Mouse (Mus musculus) megakaryocyte, embryonic 14.5 days (primary cell): ENCODE data around the gene Apex1. TPM values are rescaled to one million over a fixed set of nuclear protein-coding genes. Genes with fewer than 3 reads are reported as not detected.

Experiments
- H3K27me3 ChIP-seq: replicated peaks from 2 replicates; pipeline ENCODE3; 2012; ENCODE audit warnings: inconsistent platforms
- H3K36me3 ChIP-seq: replicated peaks from 2 replicates; pipeline ENCODE3; 2012; ENCODE audit warnings: low read length, inconsistent platforms, mixed read lengths
- H3K4me1 ChIP-seq: 2 replicates; pipeline ENCODE4 v1.6.1; 2012; ENCODE audit warnings: inconsistent platforms
- H3K4me3 ChIP-seq: replicated peaks from 2 replicates; pipeline ENCODE3; 2012; ENCODE audit warnings: moderate library complexity, mild to moderate bottlenecking, inconsistent platforms
- H3K9me3 ChIP-seq: 2 replicates; pipeline ENCODE4 v1.6.1; 2012; ENCODE audit warnings: inconsistent platforms
- FLI1 ChIP-seq: IDR thresholded peaks from 2 replicates; pipeline ENCODE4 v1.6.1; 2012; ENCODE audit warnings: low read length, inconsistent platforms, mixed read lengths
- GATA1 ChIP-seq: IDR thresholded peaks from 3 replicates; pipeline ENCODE4 v1.6.1; 2012; ENCODE audit warnings: mixed read lengths, low read length, inconsistent platforms, borderline replicate concordance
- polyA plus RNA-seq: library from polyadenylated mRNA; stranded (reverse); fragments of >175 nt; gene quantifications from 2 replicates; pipeline ENCODE4 v1.2.3, GENCODE M21; 2012; ENCODE audit warnings: low replicate concordance; ENCODE audit not compliant: insufficient read depth

The Apex1 gene
- polyA plus RNA-seq, 1 experiment, result 87.6 TPM

DNA sequence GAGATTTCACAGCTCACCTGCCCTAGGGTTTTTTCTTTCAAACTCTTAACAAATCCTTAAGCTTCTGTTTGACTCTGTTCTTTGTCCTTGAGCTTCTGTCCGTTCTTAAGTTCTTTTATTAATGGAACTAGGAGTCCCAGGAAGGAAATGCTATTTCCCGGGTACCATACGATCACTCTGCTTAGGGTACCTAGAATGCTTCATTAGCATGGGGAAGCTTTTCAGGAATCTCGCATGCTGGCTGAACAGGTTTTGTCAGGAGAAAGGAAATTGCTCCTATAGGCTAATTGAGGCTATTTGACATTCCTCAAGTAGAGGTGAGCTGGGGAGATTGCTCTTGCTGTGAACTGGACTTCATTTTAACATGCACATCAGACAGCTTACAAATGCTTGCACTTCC lies 48.9 kb downstream of the Apex1 start:
- Histone ChIP-seq H3K4me3 (no peak overlapping the region), H3K4me1 (peaks cover 6% of the 10 kb centered on the region), H3K36me3 (no peaks in the 10 kb centered on the region), H3K27me3 (no peaks in the 10 kb centered on the region), H3K9me3 (no peaks in the 10 kb centered on the region)
- TF ChIP-seq FLI1 (no peak), GATA1 (no peak)

DNA sequence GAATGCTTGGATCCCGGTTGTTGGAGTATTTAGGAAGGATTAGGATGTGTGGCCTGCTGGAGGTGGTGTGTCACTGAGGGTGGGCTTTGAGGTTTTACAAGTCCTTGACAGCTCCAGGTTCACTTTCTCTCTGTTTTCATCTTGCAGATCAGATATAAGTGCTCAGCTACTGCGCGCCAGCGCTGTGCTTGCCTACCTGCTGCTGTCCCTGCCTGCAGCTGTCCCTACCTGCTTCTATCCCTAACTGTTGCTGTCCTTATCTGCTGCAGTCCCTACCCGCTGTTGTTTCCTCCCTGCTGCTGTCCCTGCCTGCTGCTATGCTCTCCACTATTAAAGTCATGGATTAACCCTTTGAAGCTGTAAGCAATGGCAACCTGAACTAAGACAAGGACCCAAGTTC lies 50.2 kb downstream of the Apex1 start:
- Histone ChIP-seq H3K9me3 (peaks cover 4% of the 10 kb centered on the region), H3K27me3 (no peaks in the 10 kb centered on the region), H3K4me1 (peaks cover 6% of the 10 kb centered on the region), H3K36me3 (no peaks in the 10 kb centered on the region), H3K4me3 (no peak overlapping the region)
- TF ChIP-seq FLI1 (no peak), GATA1 (no peak)

DNA sequence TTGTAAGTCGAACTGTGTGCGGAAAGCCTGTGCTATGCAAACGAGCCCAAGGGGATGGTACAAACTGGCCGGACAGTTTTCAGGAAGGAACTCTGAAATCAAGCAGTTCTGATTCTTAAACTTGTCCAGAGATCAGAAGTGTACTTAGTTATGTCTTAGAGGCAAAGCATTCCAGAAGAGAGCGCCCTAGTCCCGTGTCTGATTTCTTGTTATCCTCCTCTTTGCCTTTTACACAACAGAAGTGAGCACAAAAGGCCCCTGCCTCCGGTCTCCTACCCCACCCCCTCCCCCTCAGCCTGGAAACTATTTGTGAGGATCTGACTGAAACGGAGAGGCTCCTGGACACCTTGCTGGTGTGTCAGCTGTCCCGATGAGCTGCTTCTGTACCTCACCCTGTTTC lies 51.9 kb downstream of the Apex1 start:
- Histone ChIP-seq H3K9me3 (peaks cover 4% of the 10 kb centered on the region), H3K36me3 (no peaks in the 10 kb centered on the region), H3K4me1 (peaks cover 7% of the 10 kb centered on the region), H3K4me3 (no peak overlapping the region), H3K27me3 (no peaks in the 10 kb centered on the region)
- TF ChIP-seq GATA1 (no peak), FLI1 (no peak)

Other genes starting within 250 kb of the Apex1 start
- not detected in 2 replicates for gene Olfr747, start 231.8 kb upstream of the Apex1 start, polyA plus RNA-seq
- gene Olfr748, start 217.6 kb upstream of the Apex1 start, polyA plus RNA-seq, result not detected in 2 replicates
- not detected in 2 replicates for gene Olfr749, start 179.9 kb upstream of the Apex1 start, polyA plus RNA-seq
- gene Ttc5, start 139.4 kb upstream of the Apex1 start, polyA plus RNA-seq, result 17.7 and 40.8 TPM in 2 replicates
- gene Ccnb1ip1, start 117.2 kb upstream of the Apex1 start, polyA plus RNA-seq, result not detected in 2 replicates
- 3.0 TPM in 1 of 2 replicates, not detected in the other for gene Parp2, start 117.1 kb upstream of the Apex1 start, polyA plus RNA-seq
- 4.3 TPM in 1 of 2 replicates, not detected in the other for gene Tep1, start 54.4 kb upstream of the Apex1 start, polyA plus RNA-seq
- gene Klhl33, start 27.5 kb upstream of the Apex1 start, polyA plus RNA-seq, result 0.08 and 0.39 TPM in 2 replicates
- gene Osgep, start 75 bp upstream of the Apex1 start, polyA plus RNA-seq, result 14.5 and 15.9 TPM in 2 replicates
- 82.0 and 93.0 TPM in 2 replicates for gene Pip4p1, start 5.9 kb downstream of the Apex1 start, polyA plus RNA-seq
- 1.4 TPM in 1 of 2 replicates, not detected in the other for gene Pnp, start 6.1 kb downstream of the Apex1 start, polyA plus RNA-seq
- 1.00 TPM in 1 of 2 replicates, not detected in the other for gene Gm49342, start 19.5 kb downstream of the Apex1 start, polyA plus RNA-seq
- not detected in 2 replicates for gene Pnp2, start 31.0 kb downstream of the Apex1 start, polyA plus RNA-seq
- gene Rnase10, start 82.8 kb downstream of the Apex1 start, polyA plus RNA-seq, result not detected in 2 replicates
- not detected in 2 replicates for gene Rnase9, start 116.9 kb downstream of the Apex1 start, polyA plus RNA-seq
- gene Rnase11, start 125.2 kb downstream of the Apex1 start, polyA plus RNA-seq, result not detected in 2 replicates
- not detected in 2 replicates for gene Rnase12, start 132.7 kb downstream of the Apex1 start, polyA plus RNA-seq
- not detected in 2 replicates for gene Olfr750, start 149.5 kb downstream of the Apex1 start, polyA plus RNA-seq
- gene Rnase4, start 166.1 kb downstream of the Apex1 start, polyA plus RNA-seq, result 1.6 TPM in 1 of 2 replicates, not detected in the other
- gene Ang, start 166.2 kb downstream of the Apex1 start, polyA plus RNA-seq, result not detected in 2 replicates
- not detected in 2 replicates for gene Eddm3b, start 189.5 kb downstream of the Apex1 start, polyA plus RNA-seq
- gene Rnase6, start 198.9 kb downstream of the Apex1 start, polyA plus RNA-seq, result 0.23 TPM in 1 of 2 replicates, not detected in the other
- not detected in 2 replicates for gene Rnase1, start 221.8 kb downstream of the Apex1 start, polyA plus RNA-seq
- not detected in 2 replicates for gene Rnase2b, start 237.3 kb downstream of the Apex1 start, polyA plus RNA-seq